Mouse (Mus musculus): ENCODE results near the gene Fcnb. TPM values are rescaled to one million over a fixed set of nuclear protein-coding genes. Genes with fewer than 3 reads are reported as not detected.

The Fcnb gene
- total RNA-seq (2021): not detected
- long read RNA-seq, experiment 1: 0 reads
- long read RNA-seq, experiment 2: 0 reads

GRCm38 (mm10) chr2:28084768-28085167 lies at the start of gene Fcnb:
TSS of gene Fcnb (minus strand) at chr2:28084885.
- DNase-seq: no peak
- Histone ChIP-seq H3K27ac (no peak within 1 kb of the TSS), H3K4me3 (no peak within 1 kb of the TSS)
- intact Hi-C loops (cut with DNase I): loop anchor here (10.0 kb wide), 1 partner anchor 340 kb away; no protein-coding TSS in a partner anchor
- no peak for TF ChIP-seq CTCF (IDR thresholded peaks at IDR 0.05)

GRCm38 (mm10) chr2:28133833-28134232 lies 49.1 kb upstream of the Fcnb start:
- no peak for TF ChIP-seq CTCF (IDR thresholded peaks at IDR 0.05)
- H3K4me3 ChIP-seq: no peak overlapping the region
- no peak for DNase-seq
- no peak overlapping the region for H3K27ac ChIP-seq
- intact Hi-C loops (cut with DNase I): no loop called here

GRCm38 (mm10) chr2:28132117-28132516 lies 47.4 kb upstream of the Fcnb start:
- no peak overlapping the region for H3K27ac ChIP-seq
- no peak for TF ChIP-seq CTCF (IDR thresholded peaks at IDR 0.05)
- no peak for DNase-seq
- intact Hi-C loops (cut with DNase I): no loop called here
- no peak overlapping the region for H3K4me3 ChIP-seq

- Histone ChIP-seq H3K27ac (no peak overlapping the region), H3K4me3 (no peak overlapping the region)
- no peak for TF ChIP-seq CTCF (IDR thresholded peaks at IDR 0.05)
- DNase-seq: no peak
- intact Hi-C loops (cut with DNase I): no loop called here
These were observed 42.2 kb upstream of the Fcnb start for GRCm38 (mm10) chr2:28126763-28127438.

- no peak overlapping the region for H3K27ac ChIP-seq
- intact Hi-C loops (cut with DNase I): no loop called here
- no peak for TF ChIP-seq CTCF (IDR thresholded peaks at IDR 0.05)
These were observed 39.2 kb upstream of the Fcnb start for GRCm38 (mm10) chr2:28123910-28124309.

GRCm38 (mm10) chr2:28121309-28121708 lies 36.6 kb upstream of the Fcnb start:
- intact Hi-C loops (cut with DNase I): no loop called here
- Histone ChIP-seq H3K27ac (no peak overlapping the region), H3K4me3 (no peak overlapping the region)
- DNase-seq: no peak
- TF ChIP-seq CTCF (IDR thresholded peaks at IDR 0.05): no peak

More at GRCm38 (mm10) chr2:28123910-28124309, 39.2 kb upstream of the Fcnb start:
- no peak for DNase-seq
- H3K4me3 ChIP-seq: no peak overlapping the region

- no peak overlapping the region for H3K27ac ChIP-seq
- no peak for DNase-seq
- no peak overlapping the region for H3K4me3 ChIP-seq
- no peak for TF ChIP-seq CTCF (IDR thresholded peaks at IDR 0.05)
- intact Hi-C loops (cut with DNase I): no loop called here
These were observed 35.7 kb upstream of the Fcnb start for GRCm38 (mm10) chr2:28120342-28120741.

GRCm38 (mm10) chr2:28118518-28119116 lies 33.9 kb upstream of the Fcnb start:
- TF ChIP-seq CTCF (IDR thresholded peaks at IDR 0.05): no peak
- DNase-seq: no peak

GRCm38 (mm10) chr2:28117490-28118308 lies 33.0 kb upstream of the Fcnb start:
- no peak overlapping the region for H3K27ac ChIP-seq
- intact Hi-C loops (cut with DNase I): no loop called here

More at GRCm38 (mm10) chr2:28118518-28119116, 33.9 kb upstream of the Fcnb start:
- Histone ChIP-seq H3K27ac (no peak overlapping the region), H3K4me3 (no peak overlapping the region)
- intact Hi-C loops (cut with DNase I): no loop called here

GRCm38 (mm10) chr2:28108763-28109162 lies 24.1 kb upstream of the Fcnb start:
- Histone ChIP-seq H3K4me3 (no peak overlapping the region), H3K27ac (no peak overlapping the region)
- intact Hi-C loops (cut with DNase I): no loop called here
- no peak for TF ChIP-seq CTCF (IDR thresholded peaks at IDR 0.05)
- no peak for DNase-seq

More at GRCm38 (mm10) chr2:28117490-28118308, 33.0 kb upstream of the Fcnb start:
- no peak for DNase-seq
- H3K4me3 ChIP-seq: no peak overlapping the region
- TF ChIP-seq CTCF (IDR thresholded peaks at IDR 0.05): no peak

GRCm38 (mm10) chr2:28106002-28106401 lies 21.3 kb upstream of the Fcnb start:
- no peak overlapping the region for H3K4me3 ChIP-seq
- intact Hi-C loops (cut with DNase I): no loop called here
- no peak overlapping the region for H3K27ac ChIP-seq
- no peak for TF ChIP-seq CTCF (IDR thresholded peaks at IDR 0.05)
- DNase-seq: no peak

GRCm38 (mm10) chr2:28103653-28104052 lies 19.0 kb upstream of the Fcnb start:
- H3K27ac ChIP-seq: no peak overlapping the region
- DNase-seq: no peak
- TF ChIP-seq CTCF (IDR thresholded peaks at IDR 0.05): no peak
- intact Hi-C loops (cut with DNase I): no loop called here
- no peak overlapping the region for H3K4me3 ChIP-seq

GRCm38 (mm10) chr2:28101892-28102291 lies 17.2 kb upstream of the Fcnb start:
- intact Hi-C loops (cut with DNase I): no loop called here
- TF ChIP-seq CTCF (IDR thresholded peaks at IDR 0.05): no peak
- Histone ChIP-seq H3K27ac (no peak overlapping the region), H3K4me3 (no peak overlapping the region)
- DNase-seq: no peak

Data from gastrocnemius, adult 2 months (tissue).